8 mouse cellular contexts compared by ENCODE assay signal in the genomic region with DNA sequence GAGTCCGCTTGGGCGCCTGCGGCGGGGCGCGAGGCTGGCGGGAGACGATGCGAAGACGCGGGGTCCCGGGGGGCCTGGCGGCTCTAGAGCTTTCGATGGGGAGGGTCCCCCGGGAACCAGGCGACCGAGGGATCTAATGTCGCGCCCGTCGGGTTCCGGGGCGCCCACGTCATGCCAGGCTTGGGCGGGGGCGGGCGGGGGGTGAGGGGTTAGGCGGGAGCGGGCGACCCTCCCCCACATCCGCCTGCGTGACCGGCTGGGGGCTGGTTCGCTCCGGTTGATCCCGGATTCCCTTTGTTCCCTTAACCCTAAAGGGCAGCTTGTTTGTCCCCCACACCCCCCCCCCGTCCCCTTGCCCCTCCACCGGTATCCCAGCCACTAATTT. TPM values are rescaled to one million over a fixed set of nuclear protein-coding genes. Genes with fewer than 3 reads are reported as not detected.
A peak's percentile ranks its signal among the peaks of the same experiment; 100 is the strongest.
DNase-seq lines count a peak whose midpoint lies in the region; ATAC-seq and TF ChIP-seq lines count a peak whose summit lies in the region.

No protein-coding gene starts in this region.

- TF ChIP-seq POLR2A in myocyte (IDR thresholded peaks at IDR 0.05; ENCODE audit: insufficient read length, low read depth) = no peak

- H3K4me1 ChIP-seq in lung, embryonic 16.5 days (replicated peaks; ENCODE audit: control insufficient read depth, insufficient read depth, low read length) = peaks cover 11% of the 10 kb centered on the region
- peaks cover 18% of the 10 kb centered on the region for H3K4me1 ChIP-seq in intestine, embryonic 16.5 days (ENCODE audit: control insufficient read depth, insufficient read depth, low read length)

- peak overlapping the region; percentile 96 for H3K9ac ChIP-seq in lung, embryonic 16.5 days (ENCODE audit: low read length)
- H3K9ac ChIP-seq in intestine, embryonic 16.5 days (ENCODE audit: low read depth, low read length) = peak overlapping the region; percentile 99

- H3ac ChIP-seq in myocyte (ENCODE audit: control insufficient read depth, insufficient read length) = peak overlapping the region; percentile 23

- H3K79me2 ChIP-seq in myocyte (ENCODE audit: control insufficient read depth, insufficient read depth) = peaks cover 50% of the 10 kb centered on the region

- 0% methylated on average over 27 of the region's 38 CpGs for WGBS in lung, embryonic 16.5 days
- WGBS in intestine, embryonic 16.5 days = under 1% methylated on average over 32 of the region's 38 CpGs

- no peak for DNase-seq in lung, postnatal 10 days
- DNase-seq in embryo, embryonic 11.5 days (ENCODE audit: low read depth, low spot score) = peak; percentile 43
- DNase-seq in right cerebral cortex, postnatal 25 days = no peak
- no peak for DNase-seq in left cerebral cortex, postnatal 36 days (ENCODE audit: low spot score in 2 of 2)
- DNase-seq in thymus, postnatal 14 days = no peak

- peak overlapping the region; percentile 76 for H3K4me2 ChIP-seq in lung, embryonic 16.5 days (ENCODE audit: low read depth, low read length)
- H3K4me2 ChIP-seq in intestine, embryonic 16.5 days (ENCODE audit: low read depth, low read length) = peak overlapping the region; percentile 58
- no peak overlapping the region for H3K4me2 ChIP-seq in myocyte (ENCODE audit: low read depth)

- H3K27me3 ChIP-seq in lung, embryonic 16.5 days (ENCODE audit: control insufficient read depth, insufficient read depth, low read depth, low read length) = no peaks in the 10 kb centered on the region
- no peaks in the 10 kb centered on the region for H3K27me3 ChIP-seq in intestine, embryonic 16.5 days (replicated peaks; ENCODE audit: control insufficient read depth, insufficient read depth, low read length)
- no peaks in the 10 kb centered on the region for H3K27me3 ChIP-seq in myocyte (ENCODE audit: control insufficient read depth, insufficient read depth, insufficient read length)

- H3K9me3 ChIP-seq in lung, embryonic 16.5 days (ENCODE audit: control insufficient read depth, low read length) = no peaks in the 10 kb centered on the region
- no peaks in the 10 kb centered on the region for H3K9me3 ChIP-seq in intestine, embryonic 16.5 days (ENCODE audit: control insufficient read depth, low read length)

- peak; percentile 82 for ATAC-seq in lung, embryonic 16.5 days (ENCODE audit: low read depth)
- peak; percentile 57 for ATAC-seq in intestine, embryonic 16.5 days

- no peaks in the 10 kb centered on the region for H3K36me3 ChIP-seq in lung, embryonic 16.5 days (ENCODE audit: control insufficient read depth, insufficient read depth, low read length)
- H3K36me3 ChIP-seq in intestine, embryonic 16.5 days (ENCODE audit: control insufficient read depth, insufficient read depth, low read length) = no peaks in the 10 kb centered on the region
- peaks cover 4% of the 10 kb centered on the region for H3K36me3 ChIP-seq in myocyte (ENCODE audit: control insufficient read depth, insufficient read depth)

- intact Hi-C loops in left cerebral cortex, postnatal 36 days (cut with DNase I) = no loop called here

- peak overlapping the region; percentile 96 for H3K27ac ChIP-seq in lung, embryonic 16.5 days (ENCODE audit: low read length)
- peak overlapping the region; percentile 97 for H3K27ac ChIP-seq in intestine, embryonic 16.5 days (ENCODE audit: low read length)

- peak overlapping the region; percentile 82 for H3K4me3 ChIP-seq in lung, embryonic 16.5 days (ENCODE audit: low read length)
- peak overlapping the region; percentile 100 for H3K4me3 ChIP-seq in intestine, embryonic 16.5 days (ENCODE audit: low read length)
- H3K4me3 ChIP-seq in myocyte = peak overlapping the region; percentile 78

TF ChIP-seq in myocyte, 11 proteins besides CTCF, POLR2A, EP300 and RAD21:
- TF ChIP-seq TCF3 (IDR thresholded peaks at IDR 0.05; ENCODE audit: insufficient read length, low read depth) (no peak), SRF (IDR thresholded peaks at IDR 0.05; ENCODE audit: control insufficient read depth, insufficient read length, low read depth) (no peak), TCF12 (IDR thresholded peaks at IDR 0.05; ENCODE audit: insufficient read depth, poor library complexity, severe bottlenecking) (no peak), USF1 (IDR thresholded peaks at IDR 0.05; ENCODE audit: low read depth) (no peak), MYOD1 (IDR thresholded peaks at IDR 0.05; ENCODE audit: control insufficient read depth in 1 of 3, insufficient read length in 2 of 3, low read depth in 2 of 3) (no peak), MAX (IDR thresholded peaks at IDR 0.05; ENCODE audit: low read depth) (no peak), POLR2AphosphoS2 (IDR thresholded peaks at IDR 0.05; ENCODE audit: insufficient read length, low read depth) (no peak), REST (IDR thresholded peaks at IDR 0.05; ENCODE audit: insufficient read depth, insufficient read length) (no peak), CEBPB (IDR thresholded peaks at IDR 0.05; ENCODE audit: insufficient read depth, poor library complexity, severe bottlenecking) (no peak), MYOG (IDR thresholded peaks at IDR 0.05; ENCODE audit: control insufficient read depth in 1 of 3, insufficient read depth in 1 of 3, insufficient read length in 2 of 3, low read depth in 2 of 3) (no peak), E2F4 (IDR thresholded peaks at IDR 0.05; ENCODE audit: insufficient read depth) (no peak)

RNA-seq across cellular contexts. Expression of a gene that starts 0.3 kb away (rescaled TPM):
- 63.0 and 71.0 TPM in 2 replicates for polyA plus RNA-seq in lung, embryonic 16.5 days (2015; fragmentation: Nextera tagmentation; extraction: Ambion mirVana)
- 57.9 and 59.9 TPM in 2 replicates for polyA plus RNA-seq in intestine, embryonic 16.5 days (2015; fragmentation: Nextera tagmentation; extraction: Ambion mirVana)
- polyA plus RNA-seq in myocyte (2012; fragmentation: generic; extraction: Trizol) = 22.9 TPM
- total RNA-seq in left cerebral cortex, postnatal 36 days (2021) = 10 to 100 TPM; 42.6 to 54.0 TPM

RNA-seq across cellular contexts. Expression of a gene that starts 21.7 kb away (rescaled TPM):
- 2.6 and 2.8 TPM in 2 replicates for polyA plus RNA-seq in lung, embryonic 16.5 days (2015; fragmentation: Nextera tagmentation; extraction: Ambion mirVana)
- 2.9 and 3.5 TPM in 2 replicates for polyA plus RNA-seq in intestine, embryonic 16.5 days (2015; fragmentation: Nextera tagmentation; extraction: Ambion mirVana)
- polyA plus RNA-seq in myocyte (2012; fragmentation: generic; extraction: Trizol) = 2.5 TPM
- 10 to 100 TPM; 11.5 to 11.6 TPM for total RNA-seq in left cerebral cortex, postnatal 36 days (2021)

RNA-seq across cellular contexts. Expression of a gene that starts 21.7 kb away (rescaled TPM):
- polyA plus RNA-seq in lung, embryonic 16.5 days (2015; fragmentation: Nextera tagmentation; extraction: Ambion mirVana) = 30.8 and 32.9 TPM in 2 replicates
- 19.1 and 20.8 TPM in 2 replicates for polyA plus RNA-seq in intestine, embryonic 16.5 days (2015; fragmentation: Nextera tagmentation; extraction: Ambion mirVana)
- 2.1 TPM for polyA plus RNA-seq in myocyte (2012; fragmentation: generic; extraction: Trizol)
- total RNA-seq in left cerebral cortex, postnatal 36 days (2021) = 1 to 10 TPM; 4.2 to 5.9 TPM
